Mouse (Mus musculus) lung, adult 2 months (tissue): ENCODE data around the gene Wdr20.

Source experiments
- CTCF ChIP-seq: fragments of 200-500 bp; IDR thresholded peaks from 2 replicates; pipeline ENCODE4 v1.5.1; 2011; ENCODE audit warnings: mild to moderate bottlenecking, low read length, control low read depth; ENCODE audit not compliant: insufficient read depth
- POLR2A ChIP-seq: fragments of 200-500 bp; IDR thresholded peaks from 2 replicates; pipeline ENCODE4 v1.6.1; 2011; ENCODE audit warnings: low read depth, mild to moderate bottlenecking, control low read depth, low read length, borderline replicate concordance; ENCODE audit errors: extremely low read depth

DNA sequence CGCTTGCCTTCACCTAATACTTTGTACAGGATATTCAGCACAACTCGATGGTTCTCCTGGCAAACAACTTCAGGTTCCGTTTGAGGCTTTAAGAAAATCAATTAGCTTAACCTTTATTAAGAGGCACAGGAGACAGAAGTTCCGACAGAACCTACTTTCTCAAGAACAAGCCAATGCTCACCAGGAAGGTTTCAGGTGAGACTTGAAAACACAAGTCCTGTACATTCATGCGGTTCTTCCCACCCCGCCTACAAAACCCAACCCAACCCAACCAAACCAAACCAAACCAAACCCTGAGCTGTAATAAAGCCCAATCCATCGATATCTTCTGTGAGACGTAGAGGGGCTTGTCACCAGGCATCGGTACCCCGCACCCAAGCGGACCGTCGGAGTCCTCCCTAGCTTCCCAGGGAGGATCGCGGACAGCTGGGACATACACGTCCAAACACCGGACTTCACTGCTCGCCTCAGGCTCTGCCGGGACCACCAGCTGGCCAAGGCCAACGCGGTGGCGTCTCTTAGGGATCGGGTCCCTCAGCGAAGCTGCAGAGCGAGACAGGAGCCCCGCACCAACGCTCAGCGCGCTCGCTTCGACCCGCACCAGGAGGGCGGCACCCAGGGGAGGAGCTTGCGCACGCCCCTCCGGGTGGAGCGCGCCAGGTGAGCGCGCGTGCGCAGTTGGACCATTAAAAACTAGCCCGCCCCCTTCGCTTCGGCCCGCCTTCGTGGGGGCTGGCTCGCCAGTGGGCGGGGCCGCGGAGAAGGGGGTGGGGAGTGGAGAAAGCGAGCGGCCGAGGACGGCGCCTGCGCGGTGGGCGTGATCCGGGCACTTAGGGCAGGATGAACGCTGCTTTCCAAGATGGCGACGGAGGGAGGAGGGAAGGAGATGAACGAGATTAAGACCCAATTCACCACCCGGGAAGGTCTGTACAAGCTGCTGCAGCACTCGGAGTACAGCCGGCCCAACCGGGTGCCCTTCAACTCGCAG lies at the start of gene Wdr20:
- TF ChIP-seq POLR2A (peak; percentile 89; the same call in 1 of the 2 replicates), CTCF (no peak)
